Mouse (Mus musculus) mouse embryonic stem cell (cell line): Measurements from ENCODE around the gene BC034090.
"Not testable (repeated sequence)": the region's sequence is repeated elsewhere in the genome, so short reads cannot be mapped to it uniquely, and the experiment has no call there.

Experiments used
- in situ Hi-C, 2 experiments: fragments of 300-500 bp; cut with MboI; formaldehyde crosslinking; loops; 1 replicate in 1 of 2; 3 replicates in 1 of 2; pipeline ENCODE4 v1.14.3; 2019 to 2020; ENCODE audit warnings: low sequenced_read_pairs in 2 of 2, low pct_unique_long_range_greater_than_20kb in 1 of 2, mixed read lengths in 1 of 2; ENCODE audit not compliant: unreplicated experiment in 1 of 2

BC034090 gene

GRCm38 (mm10) chr1:155174424-155174823, 69.8 kb downstream of the BC034090 start:
- in situ Hi-C loops = no loop called here

- in situ Hi-C loops = not testable (repeated sequence)
These were observed 70.6 kb downstream of the BC034090 start for GRCm38 (mm10) chr1:155173644-155174016.

GRCm38 (mm10) chr1:155172895-155173643, 71.2 kb downstream of the BC034090 start:
- in situ Hi-C loops = no loop called here

- in situ Hi-C loops = no loop called here
These were observed 74.3 kb downstream of the BC034090 start for GRCm38 (mm10) chr1:155169935-155170334.

- in situ Hi-C loops = no loop called here
These were observed 76.8 kb downstream of the BC034090 start for GRCm38 (mm10) chr1:155167453-155167852.
